Mouse (Mus musculus): Measurements from ENCODE around the gene Ppp3ca.

GRCm38 (mm10) chr3:136955043-136955442 lies 285.1 kb downstream of the Ppp3ca start:
- no peak for TF ChIP-seq CTCF (IDR thresholded peaks at IDR 0.05; ENCODE audit: control insufficient read depth, insufficient read depth, insufficient read length)
- no peak for TF ChIP-seq MYOG (IDR thresholded peaks at IDR 0.05; ENCODE audit: control insufficient read depth, extremely low read depth, insufficient read length)
- no peak for TF ChIP-seq MAX (IDR thresholded peaks at IDR 0.05)
- TF ChIP-seq USF1 (IDR thresholded peaks at IDR 0.05; ENCODE audit: low read depth): no peak
- no peak for TF ChIP-seq CEBPB (IDR thresholded peaks at IDR 0.05; ENCODE audit: low read depth)
